Mouse (Mus musculus): ENCODE measurements around the gene Imp4.
"Not testable (repeated sequence)": the region's sequence is repeated elsewhere in the genome, so short reads cannot be mapped to it uniquely, and the experiment has no call there.

Gene Imp4

GRCm38 (mm10) chr1:34432776-34433481 lies 6.7 kb upstream of the Imp4 start:
- Histone ChIP-seq H3K27me3 (ENCODE audit: insufficient read depth, low read length) (peaks cover 7% of the 10 kb centered on the region), H3K9me3 (ENCODE audit: low read length) (peaks cover 55% of the 10 kb centered on the region), H3K4me1 (replicated peaks; ENCODE audit: low read depth, low read length) (peaks cover 30% of the 10 kb centered on the region), H3K4me3 (replicated peaks; ENCODE audit: low read length) (peak overlapping the region; percentile 68), H3K36me3 (ENCODE audit: insufficient read depth, low read length) (peaks cover 21% of the 10 kb centered on the region)
- no peak for TF ChIP-seq CTCF (conservative IDR thresholded peaks at IDR 0.05; ENCODE audit: low read length)
- TF ChIP-seq NANOG (IDR thresholded peaks at IDR 0.05; ENCODE audit: borderline replicate concordance, low read length), result 0 out of 2 replicates have a peak, but pooled peaks have one; percentile 27
- TF ChIP-seq POU5F1 (IDR thresholded peaks at IDR 0.05; ENCODE audit: borderline replicate concordance, low read length), result no peak

GRCm38 (mm10) chr1:34433891-34434521 lies 5.6 kb upstream of the Imp4 start:
- peaks cover 35% of the 10 kb centered on the region for H3K4me1 ChIP-seq (replicated peaks; ENCODE audit: low read depth, low read length)
- H3K27me3 ChIP-seq (ENCODE audit: insufficient read depth, low read length), result peaks cover 7% of the 10 kb centered on the region
- no peak for TF ChIP-seq CTCF (conservative IDR thresholded peaks at IDR 0.05; ENCODE audit: low read length)
- TF ChIP-seq POU5F1 (IDR thresholded peaks at IDR 0.05; ENCODE audit: borderline replicate concordance, low read length), result no peak
- no peak for TF ChIP-seq NANOG (IDR thresholded peaks at IDR 0.05; ENCODE audit: borderline replicate concordance, low read length)
- peaks cover 22% of the 10 kb centered on the region for H3K36me3 ChIP-seq (ENCODE audit: insufficient read depth, low read length)
- H3K9me3 ChIP-seq (ENCODE audit: low read length), result peaks cover 44% of the 10 kb centered on the region
- peak overlapping the region; percentile 85 for H3K4me3 ChIP-seq (replicated peaks; ENCODE audit: low read length)

GRCm38 (mm10) chr1:34434660-34435160 lies 4.9 kb upstream of the Imp4 start:
- peak overlapping the region; percentile 85 for H3K4me3 ChIP-seq (replicated peaks; ENCODE audit: low read length)
- TF ChIP-seq POU5F1 (IDR thresholded peaks at IDR 0.05; ENCODE audit: borderline replicate concordance, low read length), result no peak
- no peak for TF ChIP-seq NANOG (IDR thresholded peaks at IDR 0.05; ENCODE audit: borderline replicate concordance, low read length)
- TF ChIP-seq CTCF (conservative IDR thresholded peaks at IDR 0.05; ENCODE audit: low read length), result no peak
- H3K27me3 ChIP-seq (ENCODE audit: insufficient read depth, low read length), result peaks cover 7% of the 10 kb centered on the region
- H3K9me3 ChIP-seq (ENCODE audit: low read length), result peaks cover 37% of the 10 kb centered on the region
- H3K4me1 ChIP-seq (replicated peaks; ENCODE audit: low read depth, low read length), result peaks cover 35% of the 10 kb centered on the region
- H3K36me3 ChIP-seq (ENCODE audit: insufficient read depth, low read length), result peaks cover 22% of the 10 kb centered on the region

- peaks cover 7% of the 10 kb centered on the region for H3K27me3 ChIP-seq (ENCODE audit: insufficient read depth, low read length)
- peak overlapping the region; percentile 85 for H3K4me3 ChIP-seq (replicated peaks; ENCODE audit: low read length)
- peaks cover 35% of the 10 kb centered on the region for H3K4me1 ChIP-seq (replicated peaks; ENCODE audit: low read depth, low read length)
- peaks cover 18% of the 10 kb centered on the region for H3K36me3 ChIP-seq (ENCODE audit: insufficient read depth, low read length)
- TF ChIP-seq POU5F1 (IDR thresholded peaks at IDR 0.05; ENCODE audit: borderline replicate concordance, low read length), result no peak
- peaks cover 28% of the 10 kb centered on the region for H3K9me3 ChIP-seq (ENCODE audit: low read length)
These were observed 4.1 kb upstream of the Imp4 start for GRCm38 (mm10) chr1:34435371-34436120.

- Histone ChIP-seq H3K4me1 (replicated peaks; ENCODE audit: low read depth, low read length) (peaks cover 39% of the 10 kb centered on the region), H3K4me3 (replicated peaks; ENCODE audit: low read length) (no peak overlapping the region), H3K9me3 (ENCODE audit: low read length) (peaks cover 20% of the 10 kb centered on the region), H3K36me3 (ENCODE audit: insufficient read depth, low read length) (peaks cover 18% of the 10 kb centered on the region), H3K27me3 (ENCODE audit: insufficient read depth, low read length) (peaks cover 7% of the 10 kb centered on the region)
- TF ChIP-seq NANOG (IDR thresholded peaks at IDR 0.05; ENCODE audit: borderline replicate concordance, low read length) (no peak), POU5F1 (IDR thresholded peaks at IDR 0.05; ENCODE audit: borderline replicate concordance, low read length) (no peak), CTCF (conservative IDR thresholded peaks at IDR 0.05; ENCODE audit: low read length) (no peak)
These were observed 3.3 kb upstream of the Imp4 start for GRCm38 (mm10) chr1:34436374-34436773.

- Histone ChIP-seq H3K4me1 (replicated peaks; ENCODE audit: low read depth, low read length) (peaks cover 42% of the 10 kb centered on the region), H3K9me3 (ENCODE audit: low read length) (peaks cover 10% of the 10 kb centered on the region), H3K36me3 (ENCODE audit: insufficient read depth, low read length) (peaks cover 26% of the 10 kb centered on the region)
- not testable (repeated sequence) for H3K27me3 ChIP-seq (ENCODE audit: insufficient read depth, low read length); H3K4me3 ChIP-seq (replicated peaks; ENCODE audit: low read length)
These were observed 2.3 kb upstream of the Imp4 start for GRCm38 (mm10) chr1:34437366-34437765.

- H3K4me3 ChIP-seq (replicated peaks; ENCODE audit: low read length), result peak overlapping the region; percentile 96
- no peaks in the 10 kb centered on the region for H3K9me3 ChIP-seq (ENCODE audit: low read length)
- H3K27me3 ChIP-seq (ENCODE audit: insufficient read depth, low read length), result no peaks in the 10 kb centered on the region
- H3K36me3 ChIP-seq (ENCODE audit: insufficient read depth, low read length), result peaks cover 37% of the 10 kb centered on the region
- peaks cover 41% of the 10 kb centered on the region for H3K4me1 ChIP-seq (replicated peaks; ENCODE audit: low read depth, low read length)
- no peak for TF ChIP-seq POU5F1 (IDR thresholded peaks at IDR 0.05; ENCODE audit: borderline replicate concordance, low read length)
These were observed 1.1 kb upstream of the Imp4 start for GRCm38 (mm10) chr1:34438381-34439051.

GRCm38 (mm10) chr1:34439961-34440630 lies 445 bp downstream of the Imp4 start:
- Histone ChIP-seq H3K9me3 (ENCODE audit: low read length) (no peaks in the 10 kb centered on the region), H3K4me1 (replicated peaks; ENCODE audit: low read depth, low read length) (peaks cover 34% of the 10 kb centered on the region), H3K4me3 (replicated peaks; ENCODE audit: low read length) (peak overlapping the region; percentile 96), H3K27me3 (ENCODE audit: insufficient read depth, low read length) (no peaks in the 10 kb centered on the region), H3K36me3 (ENCODE audit: insufficient read depth, low read length) (peaks cover 53% of the 10 kb centered on the region)
- TF ChIP-seq CTCF (conservative IDR thresholded peaks at IDR 0.05; ENCODE audit: low read length) (no peak), POU5F1 (IDR thresholded peaks at IDR 0.05; ENCODE audit: borderline replicate concordance, low read length) (no peak), NANOG (IDR thresholded peaks at IDR 0.05; ENCODE audit: borderline replicate concordance, low read length) (no peak)

All from E14TG2a.4 (cell line).